Mouse (Mus musculus) mesoderm, embryonic 11.5 days (tissue): Measurements from ENCODE around the gene Cldn13.
A peak's percentile ranks its signal among the peaks of the same experiment; 100 is the strongest.

Source experiments
- DNase-seq: peaks from one replicate; pipeline ENCODE4 v3.0.0-alpha.2; 2012; ENCODE audit warnings: low read depth, low spot score

Cldn13 gene

DNA sequence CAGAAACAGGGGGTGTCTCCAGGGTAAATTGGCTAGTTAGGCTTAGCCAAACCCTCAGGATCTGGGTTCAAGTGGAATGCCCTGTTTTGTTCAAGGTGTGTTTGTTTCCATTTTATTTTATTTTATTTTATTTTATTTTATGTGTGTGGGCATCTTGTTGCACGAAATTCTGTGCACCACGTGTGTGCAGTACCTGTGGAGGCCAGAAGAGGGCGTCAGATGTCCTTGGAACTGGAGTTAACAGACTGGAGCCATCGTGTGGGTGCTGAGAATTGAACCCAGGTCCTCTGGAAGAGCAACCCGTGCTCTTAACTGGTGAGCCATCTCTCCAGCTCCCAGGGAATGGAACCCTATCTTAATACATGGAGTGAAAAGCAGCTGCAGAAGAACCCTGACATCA, 22.6 kb downstream of the Cldn13 start:
- DNase-seq = no peak

DNA sequence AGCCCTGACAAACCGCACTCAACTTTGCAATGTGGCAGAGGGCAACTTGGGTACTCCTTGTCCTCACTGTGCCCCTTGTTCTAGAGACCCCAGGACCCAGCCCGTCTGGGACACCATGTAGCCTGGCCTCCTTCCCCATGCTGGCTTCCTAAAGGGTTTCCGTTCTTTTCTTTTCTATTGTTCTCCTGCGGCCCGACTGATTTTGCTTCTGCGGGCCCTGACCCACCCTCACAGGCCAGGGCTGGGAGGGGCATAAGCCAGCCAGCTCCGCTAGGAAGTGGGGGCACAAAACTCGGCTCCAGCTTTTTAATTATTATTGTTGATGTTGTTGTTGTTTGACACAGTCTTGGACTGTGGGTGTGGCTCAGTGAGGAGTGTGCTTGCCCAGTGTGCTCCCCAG, 23.8 kb downstream of the Cldn13 start:
- DNase-seq = no peak

- DNase-seq = no peak
Measured at GRCm38 (mm10) chr5:134890601-134891054, 24.7 kb downstream of the Cldn13 start.

- DNase-seq = no peak
Measured at GRCm38 (mm10) chr5:134888505-134888904, 26.8 kb downstream of the Cldn13 start.

- DNase-seq = no peak
Measured at GRCm38 (mm10) chr5:134887447-134888335, 27.6 kb downstream of the Cldn13 start.

- no peak for DNase-seq
Measured at GRCm38 (mm10) chr5:134883077-134883476, 32.2 kb downstream of the Cldn13 start.

DNA sequence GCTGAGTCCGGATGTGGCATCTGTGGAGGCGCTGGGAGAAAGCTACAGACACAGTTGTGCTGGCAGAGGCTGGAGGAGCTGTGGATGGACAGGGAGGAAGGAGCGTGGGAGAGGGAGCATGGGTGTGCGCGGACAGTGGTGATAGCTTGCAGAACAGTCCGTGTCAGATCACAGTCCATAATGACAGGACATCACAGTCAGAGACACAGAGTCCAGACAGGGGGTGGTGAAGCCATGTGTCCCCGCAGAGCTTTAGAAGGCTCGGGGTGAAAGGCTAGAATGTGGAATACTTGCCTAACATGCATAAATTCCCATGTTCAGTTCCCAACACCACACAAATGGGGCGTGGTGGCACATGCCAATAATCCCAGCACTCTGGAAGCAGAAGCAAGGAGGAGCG, 38.5 kb downstream of the Cldn13 start:
- DNase-seq = no peak

DNA sequence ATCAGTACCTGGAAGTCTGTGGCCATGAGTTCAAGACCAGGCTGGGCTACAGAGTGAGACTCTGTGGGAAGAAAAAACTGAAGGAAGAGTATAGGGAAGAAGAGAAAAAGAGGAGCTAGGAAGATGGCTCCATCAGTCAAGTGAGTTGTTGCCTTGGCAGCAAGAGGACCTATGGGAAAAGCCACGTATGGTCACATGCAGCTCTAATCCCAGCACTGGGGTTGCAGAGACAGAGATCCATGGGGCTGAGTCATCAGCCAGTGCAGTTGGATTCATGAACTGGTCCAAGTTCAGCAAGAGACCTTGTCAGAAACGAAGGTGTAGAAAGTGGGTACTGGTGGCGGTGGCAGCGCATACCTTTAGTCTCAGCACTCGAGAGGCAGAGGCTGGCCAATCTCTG, 40.1 kb downstream of the Cldn13 start:
- no peak for DNase-seq

GRCm38 (mm10) chr5:134873956-134874879, 41.1 kb downstream of the Cldn13 start:
- no peak for DNase-seq

- no peak for DNase-seq
Measured at GRCm38 (mm10) chr5:134873034-134873433, 42.3 kb downstream of the Cldn13 start.

- no peak for DNase-seq
Measured at GRCm38 (mm10) chr5:134872597-134872996, 42.7 kb downstream of the Cldn13 start.

DNA sequence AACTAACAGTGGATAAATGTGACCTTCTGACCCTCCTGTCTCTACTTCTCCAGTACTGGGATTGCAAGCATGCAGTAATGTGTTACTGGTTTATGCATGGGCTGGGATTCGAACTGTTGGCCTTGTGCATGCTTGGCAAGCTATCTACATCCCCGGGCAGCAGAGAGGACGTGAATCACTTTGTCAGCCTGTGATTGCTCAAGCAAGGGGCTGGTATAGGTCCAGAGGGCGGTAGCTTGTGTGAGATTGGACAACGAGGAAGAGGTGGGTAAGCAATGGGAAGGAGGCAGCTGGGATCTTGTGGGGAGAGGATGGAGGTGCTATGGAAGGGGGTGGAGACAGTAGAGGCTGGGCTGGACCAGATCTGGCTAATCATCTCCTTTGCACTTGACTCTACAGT, 46.8 kb downstream of the Cldn13 start:
- no peak for DNase-seq

GRCm38 (mm10) chr5:134867320-134868144, 47.8 kb downstream of the Cldn13 start:
- DNase-seq = peak; percentile 60

GRCm38 (mm10) chr5:134865158-134865557, 50.2 kb downstream of the Cldn13 start:
- no peak for DNase-seq
